Mouse (Mus musculus) brain, embryonic 14.5 days (tissue): ENCODE results near the gene Magi2. TPM values are rescaled to one million over a fixed set of nuclear protein-coding genes. Genes with fewer than 3 reads are reported as not detected.

Experiments used
- DNase-seq: peaks from one replicate; pipeline ENCODE4 v3.0.0-alpha.2; 2011; ENCODE audit warnings: low read depth
- CTCF ChIP-seq: fragments of 200-500 bp; IDR thresholded peaks from 2 replicates; pipeline ENCODE4 v1.5.1; 2012; ENCODE audit warnings: inconsistent platforms, mild to moderate bottlenecking, moderate library complexity, borderline replicate concordance; ENCODE audit not compliant: insufficient read depth, insufficient read length; ENCODE audit errors: extremely low read depth
- POLR2A ChIP-seq: fragments of 200-500 bp; IDR thresholded peaks from 2 replicates; pipeline ENCODE4 v1.6.1; 2012; ENCODE audit warnings: mild to moderate bottlenecking, inconsistent platforms, borderline replicate concordance; ENCODE audit not compliant: poor library complexity, insufficient read depth, insufficient read length, severe bottlenecking; ENCODE audit errors: extremely low read depth
- polyA plus RNA-seq: library from polyadenylated mRNA; depleted of rRNA; stranded (reverse); fragments of >200 nt; gene quantifications from 2 replicates; pipeline ENCODE4 v1.2.3, GENCODE M21; 2012

Magi2 gene
- polyA plus RNA-seq, 1 experiment = 36.9 TPM

DNA sequence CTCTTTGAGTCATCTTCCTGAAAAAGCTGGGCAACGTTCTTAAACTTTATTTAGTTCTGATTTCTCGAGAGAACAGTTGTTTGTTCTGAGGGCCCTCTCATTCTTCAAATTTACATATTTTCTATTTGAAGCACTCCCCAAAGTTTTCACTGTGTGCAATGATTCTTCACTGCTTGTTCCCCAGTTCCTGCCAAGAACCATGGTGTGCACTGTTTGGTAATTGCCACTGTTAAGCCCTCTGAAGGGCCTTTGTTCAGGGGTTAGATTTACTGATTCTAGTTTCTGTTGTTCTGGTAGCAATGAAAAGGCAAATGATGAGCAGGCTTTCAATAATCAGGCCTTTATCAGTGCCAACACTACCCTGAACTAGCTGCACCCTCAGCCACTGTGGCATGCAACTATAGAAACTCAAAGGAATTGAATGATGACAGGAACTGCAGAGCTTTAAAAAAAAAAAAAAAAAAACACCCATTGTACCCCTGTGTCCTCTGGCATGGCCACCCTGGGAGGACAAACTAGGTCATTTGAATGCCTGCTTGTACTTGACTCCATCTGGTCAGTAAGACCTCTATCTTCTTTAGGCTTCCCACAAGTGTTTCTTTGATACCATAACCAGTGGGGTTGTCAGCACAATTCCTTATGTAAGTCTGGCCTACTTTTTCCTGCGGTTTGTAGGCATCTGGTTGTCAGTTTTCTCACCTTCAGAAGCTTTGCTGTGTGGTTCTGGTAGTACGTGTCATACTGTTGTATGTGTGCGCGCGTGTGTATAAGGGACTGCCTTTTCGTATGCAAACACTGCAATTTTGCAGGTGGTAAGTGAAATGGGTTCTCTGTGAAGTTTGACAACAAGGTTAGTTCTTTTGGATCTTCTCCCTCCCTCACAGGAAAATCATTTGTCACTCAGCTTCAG, 1076.5 kb downstream of the Magi2 start:
- TF ChIP-seq CTCF (no peak), POLR2A (no peak)
- DNase-seq = no peak

GRCm38 (mm10) chr5:20320970-20321369, 1094.1 kb downstream of the Magi2 start:
- no peak for TF ChIP-seq POLR2A
- TF ChIP-seq CTCF = no peak

GRCm38 (mm10) chr5:20325290-20325689, 1098.5 kb downstream of the Magi2 start:
- TF ChIP-seq CTCF (no peak), POLR2A (no peak)
- peak; percentile 31 for DNase-seq

More at GRCm38 (mm10) chr5:20320970-20321369, 1094.1 kb downstream of the Magi2 start:
- no peak for DNase-seq

DNA sequence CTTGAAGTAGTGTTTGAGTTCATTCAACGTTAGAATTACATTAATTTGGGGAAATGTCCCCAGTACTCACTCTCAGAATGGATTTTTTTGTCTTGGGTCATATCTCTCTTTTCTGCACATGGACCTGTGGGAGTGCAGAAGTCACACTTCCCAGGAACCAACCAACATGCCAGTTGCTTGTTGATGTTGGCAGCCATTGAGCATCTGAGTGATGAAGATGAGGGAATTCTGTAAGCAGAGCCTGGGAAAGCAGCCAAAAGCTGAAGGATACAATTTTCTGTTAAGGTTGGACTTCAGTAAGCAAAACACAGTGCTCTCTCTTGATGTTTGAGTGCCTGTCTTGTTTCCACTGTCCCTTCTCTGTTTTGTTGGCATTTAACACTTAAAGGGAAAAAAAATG, 1102.1 kb downstream of the Magi2 start:
- TF ChIP-seq POLR2A = no peak
- no peak for TF ChIP-seq CTCF
- peak; percentile 39 for DNase-seq

DNA sequence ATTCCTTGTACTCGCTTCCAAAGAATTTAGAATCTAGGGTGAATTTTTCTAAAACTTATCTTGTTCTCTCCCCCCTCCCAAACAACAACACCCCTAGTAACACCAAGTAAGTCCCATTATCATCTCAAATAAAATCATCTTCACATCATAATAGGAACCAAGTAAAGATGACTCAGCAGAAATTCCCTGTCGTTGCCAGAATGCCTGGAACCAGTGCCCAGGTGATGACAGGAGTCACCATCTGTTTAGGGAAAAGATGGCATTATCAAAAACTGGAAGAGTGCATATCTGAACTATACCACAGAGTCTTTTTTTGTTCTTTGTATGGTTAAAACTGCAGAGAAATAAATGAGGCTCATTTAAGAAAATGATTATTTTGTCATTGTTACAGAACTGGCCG, 1103.2 kb downstream of the Magi2 start:
- DNase-seq = peak; percentile 28
- TF ChIP-seq POLR2A (no peak), CTCF (no peak)

- no peak for TF ChIP-seq CTCF
- no peak for TF ChIP-seq POLR2A
- no peak for DNase-seq
Measured at GRCm38 (mm10) chr5:20332574-20332973, 1105.7 kb downstream of the Magi2 start.

GRCm38 (mm10) chr5:20334549-20334948, 1107.7 kb downstream of the Magi2 start:
- no peak for DNase-seq
- TF ChIP-seq CTCF = no peak
- TF ChIP-seq POLR2A = no peak

GRCm38 (mm10) chr5:20352941-20353340, 1126.1 kb downstream of the Magi2 start:
- no peak for TF ChIP-seq POLR2A
- DNase-seq = no peak

- peak; percentile 77 for DNase-seq
- TF ChIP-seq CTCF (no peak), POLR2A (no peak)
Measured at GRCm38 (mm10) chr5:20358437-20358836, 1131.6 kb downstream of the Magi2 start.

DNA sequence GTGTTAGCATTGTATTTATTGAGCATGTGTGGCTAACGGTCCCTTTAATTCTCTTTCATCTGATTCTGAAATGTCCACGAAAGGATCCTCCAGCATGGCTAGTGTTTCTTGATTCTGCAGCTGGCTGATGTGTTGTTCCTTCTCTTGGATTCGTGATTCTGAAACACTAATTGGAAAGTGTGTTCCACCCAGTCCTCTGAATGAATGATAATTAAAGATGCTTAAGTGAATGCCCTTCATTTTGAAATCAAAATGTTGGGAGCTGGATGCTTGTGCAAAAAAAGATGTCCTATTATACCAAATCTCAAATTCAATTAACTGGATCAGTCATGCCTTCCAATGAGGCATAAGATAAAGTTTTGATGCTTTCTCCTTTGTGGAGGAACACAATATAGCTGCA, 1132.2 kb downstream of the Magi2 start:
- peak; percentile 61 for DNase-seq
- TF ChIP-seq CTCF (no peak), POLR2A (no peak)

DNA sequence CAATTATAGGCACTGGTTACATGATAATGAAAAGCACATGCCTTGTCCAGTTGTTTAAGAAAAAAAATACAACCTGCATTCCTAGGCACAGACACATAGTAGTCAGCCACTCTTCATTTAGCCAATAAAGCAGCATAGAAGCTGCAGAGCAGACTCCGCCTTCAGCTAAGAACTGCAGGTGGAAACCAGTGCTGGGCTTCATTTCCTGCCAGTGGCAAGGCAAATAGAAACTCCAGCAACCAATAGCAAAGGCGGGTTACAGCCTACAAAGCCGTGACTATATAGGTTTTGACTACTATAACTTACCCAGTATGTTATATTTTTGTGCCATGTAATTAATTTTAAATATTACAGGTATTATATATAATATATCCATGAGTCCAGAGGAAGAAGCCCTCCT, 1135.3 kb downstream of the Magi2 start:
- TF ChIP-seq POLR2A = no peak
- no peak for TF ChIP-seq CTCF
- DNase-seq = no peak

- TF ChIP-seq CTCF = no peak
- DNase-seq = peak; percentile 47
Measured at GRCm38 (mm10) chr5:20363216-20363615, 1136.4 kb downstream of the Magi2 start.

GRCm38 (mm10) chr5:20373586-20373985, 1146.8 kb downstream of the Magi2 start:
- TF ChIP-seq POLR2A (no peak), CTCF (no peak)
- no peak for DNase-seq
